Mouse (Mus musculus) brain, embryonic 18.5 days (tissue): ENCODE results near the gene Sparcl1.

Source experiments
- DNase-seq: peaks from one replicate; pipeline ENCODE4 v3.0.0-alpha.2; 2012; ENCODE audit warnings: low read depth, low spot score

Sparcl1 gene

DNA sequence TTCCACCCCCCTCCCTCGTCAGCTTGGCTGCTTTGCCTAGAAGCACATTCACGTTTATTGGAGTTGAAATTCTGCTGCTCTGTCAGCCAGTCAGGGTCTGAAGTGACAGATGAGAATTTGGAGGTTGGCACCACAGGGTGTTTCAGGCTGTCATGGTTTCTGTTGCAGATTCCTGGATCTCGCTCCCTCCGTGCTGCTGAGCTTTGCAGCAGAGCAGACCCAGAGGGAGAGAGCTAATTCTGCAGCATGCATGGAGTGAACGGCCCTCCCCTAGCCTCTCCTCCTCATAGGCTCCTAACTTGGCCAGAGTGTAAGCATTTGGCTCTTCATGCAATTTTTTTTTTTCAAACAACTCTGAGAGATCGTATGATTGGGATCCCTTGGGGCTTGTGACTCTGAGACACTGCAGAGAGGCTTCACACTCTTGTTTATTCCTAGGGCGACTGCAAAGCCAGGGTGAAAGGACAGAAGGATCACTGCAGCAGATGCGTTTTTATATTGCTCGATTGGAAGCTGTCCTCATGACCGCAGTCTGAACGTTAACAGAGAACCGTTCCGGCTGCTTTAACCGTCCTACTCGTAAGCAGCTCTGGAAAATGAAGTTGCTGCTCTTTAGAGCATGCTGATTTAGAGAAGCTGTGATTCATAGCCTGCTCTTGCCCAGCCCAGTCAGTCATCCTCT lies at the start of gene Sparcl1:
Gene Sparcl1 (minus strand): TSS at position 243 of the 682 bp plus-strand sequence.
- DNase-seq, result peak; percentile 62

GRCm38 (mm10) chr5:104161390-104161789 lies 47.9 kb upstream of the Sparcl1 start:
- DNase-seq, result no peak

DNA sequence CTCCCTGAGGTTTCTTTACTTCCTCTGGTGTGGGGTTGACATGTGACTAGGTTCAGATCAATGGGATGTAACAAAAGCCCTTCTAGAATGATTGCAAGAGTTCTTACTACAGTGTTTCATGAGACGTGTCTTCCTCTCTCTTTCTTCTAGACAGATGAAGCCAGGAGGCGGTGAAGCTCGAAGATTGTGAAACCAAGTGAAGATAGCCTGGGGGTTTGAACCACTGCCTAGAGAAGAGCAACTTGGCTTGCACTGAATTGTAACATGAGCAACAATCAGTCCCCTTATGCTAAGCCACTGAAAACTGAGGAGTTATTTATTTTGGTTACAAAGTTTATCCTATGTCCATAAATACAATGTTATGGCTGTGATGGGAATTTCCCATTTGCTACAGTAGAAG lies 47.0 kb upstream of the Sparcl1 start:
- no peak for DNase-seq

GRCm38 (mm10) chr5:104158332-104159052 lies 45.0 kb upstream of the Sparcl1 start:
- no peak for DNase-seq

GRCm38 (mm10) chr5:104157701-104158100 lies 44.2 kb upstream of the Sparcl1 start:
- DNase-seq, result no peak

GRCm38 (mm10) chr5:104150196-104150595 lies 36.7 kb upstream of the Sparcl1 start:
- DNase-seq, result no peak

GRCm38 (mm10) chr5:104149349-104149748 lies 35.8 kb upstream of the Sparcl1 start:
- no peak for DNase-seq

- DNase-seq, result no peak
These were observed 30.5 kb upstream of the Sparcl1 start for GRCm38 (mm10) chr5:104144057-104144456.

DNA sequence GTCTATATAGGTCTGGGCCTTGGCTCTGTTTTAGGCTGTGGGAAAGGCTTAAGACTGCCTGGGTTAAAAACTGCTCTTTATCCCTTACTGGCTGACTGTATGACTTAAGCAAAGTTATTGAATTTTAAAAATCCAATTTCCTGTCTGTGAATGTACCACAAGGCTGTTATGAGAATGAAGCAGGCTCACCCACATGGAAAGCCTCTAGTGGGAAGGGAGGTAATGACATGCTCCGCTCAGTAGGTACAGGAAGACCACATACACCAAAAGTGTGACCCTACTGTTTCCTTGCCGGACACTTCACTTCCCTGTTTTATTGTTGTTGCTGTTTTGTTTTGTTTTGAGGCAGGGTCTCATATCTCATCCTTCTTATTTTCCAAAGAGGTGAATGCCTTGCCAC lies 27.5 kb upstream of the Sparcl1 start:
- no peak for DNase-seq

DNA sequence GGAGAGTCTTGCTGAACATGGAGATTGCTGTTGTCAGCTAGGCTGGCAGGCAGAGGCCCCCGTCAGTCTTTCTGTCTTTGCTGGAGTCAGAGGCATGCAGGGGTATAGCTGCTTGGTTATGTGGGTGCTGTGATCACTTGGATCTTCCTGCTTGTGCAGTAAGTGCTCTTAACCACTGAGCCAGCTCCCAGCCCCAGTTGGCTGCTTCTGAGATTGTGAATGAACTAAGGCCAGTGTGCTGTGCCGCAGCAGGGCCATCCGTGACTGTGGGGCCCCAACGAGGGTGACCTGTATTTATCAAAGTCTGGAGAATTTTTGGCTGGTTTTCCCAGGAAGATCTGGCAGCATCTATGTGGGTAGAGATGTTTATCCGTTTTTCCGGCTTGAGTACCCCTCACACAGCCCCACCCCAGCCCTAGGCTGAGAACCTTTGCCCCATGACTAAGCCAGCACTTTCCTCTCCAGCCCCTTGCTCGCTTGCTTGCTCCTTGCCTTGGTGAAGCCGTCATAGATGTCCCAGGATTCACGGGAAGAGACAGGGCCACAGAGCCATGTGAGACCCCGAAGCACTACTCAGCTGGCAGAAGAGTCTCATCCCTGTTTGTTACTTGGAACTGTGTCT lies 24.5 kb upstream of the Sparcl1 start:
- no peak for DNase-seq

DNA sequence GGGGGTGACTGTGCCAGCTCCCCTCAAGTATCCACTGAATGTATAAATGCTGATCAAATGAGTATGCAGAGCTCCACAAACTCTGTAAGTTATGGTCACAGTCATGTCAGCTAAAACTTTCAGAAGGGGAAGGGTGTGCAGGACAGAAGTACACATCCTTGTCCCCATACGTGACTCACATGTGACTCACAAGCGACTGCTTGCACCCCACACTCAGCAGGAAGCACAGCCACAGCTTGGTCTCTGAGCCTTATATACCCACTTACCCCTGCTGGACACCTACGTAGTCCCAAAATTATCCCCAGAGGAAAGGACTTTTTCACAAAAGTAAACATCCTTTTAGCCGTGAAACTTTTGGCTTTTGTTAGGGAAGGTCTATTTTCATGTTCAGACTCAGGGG lies 20.2 kb upstream of the Sparcl1 start:
- no peak for DNase-seq

- no peak for DNase-seq
These were observed 18.0 kb upstream of the Sparcl1 start for GRCm38 (mm10) chr5:104131544-104131943.

- no peak for DNase-seq
These were observed 17.4 kb upstream of the Sparcl1 start for GRCm38 (mm10) chr5:104130891-104131290.

DNA sequence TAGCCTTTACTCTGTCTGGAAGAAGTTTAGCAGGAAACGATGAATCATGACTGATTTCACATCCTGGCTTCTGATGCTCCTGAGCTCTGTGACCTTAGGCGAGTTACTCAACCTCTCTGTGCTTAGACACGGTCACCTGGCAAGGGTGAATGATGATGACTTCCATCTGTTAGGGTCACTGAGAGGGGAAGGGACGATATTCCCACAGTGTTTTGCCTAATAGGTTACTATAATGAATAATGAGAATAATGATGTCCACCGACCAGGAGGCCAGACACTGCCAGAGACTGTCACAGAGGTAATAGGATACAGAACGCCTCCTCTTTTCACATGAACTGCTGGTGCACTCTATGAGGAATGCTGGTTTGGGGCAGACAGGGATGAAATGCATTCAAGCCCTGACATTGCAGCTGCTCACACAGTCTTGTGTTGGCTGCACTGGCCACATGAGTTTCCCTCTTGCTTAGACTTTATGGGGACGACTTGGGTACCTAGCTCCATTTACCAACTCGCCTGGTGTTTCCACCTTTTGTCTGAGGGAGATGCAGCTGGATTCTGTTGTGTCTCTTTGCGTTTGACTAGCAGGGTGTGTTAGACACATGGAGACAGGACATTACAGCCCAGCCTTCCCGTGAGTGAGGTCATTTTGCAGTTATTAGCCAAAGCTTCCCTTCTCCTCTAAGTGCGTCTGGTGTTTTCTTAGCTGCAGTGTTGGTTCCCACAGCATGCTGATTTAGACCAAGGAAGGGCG lies 14.9 kb upstream of the Sparcl1 start:
- DNase-seq, result no peak

GRCm38 (mm10) chr5:104127351-104127750 lies 13.8 kb upstream of the Sparcl1 start:
- no peak for DNase-seq

DNA sequence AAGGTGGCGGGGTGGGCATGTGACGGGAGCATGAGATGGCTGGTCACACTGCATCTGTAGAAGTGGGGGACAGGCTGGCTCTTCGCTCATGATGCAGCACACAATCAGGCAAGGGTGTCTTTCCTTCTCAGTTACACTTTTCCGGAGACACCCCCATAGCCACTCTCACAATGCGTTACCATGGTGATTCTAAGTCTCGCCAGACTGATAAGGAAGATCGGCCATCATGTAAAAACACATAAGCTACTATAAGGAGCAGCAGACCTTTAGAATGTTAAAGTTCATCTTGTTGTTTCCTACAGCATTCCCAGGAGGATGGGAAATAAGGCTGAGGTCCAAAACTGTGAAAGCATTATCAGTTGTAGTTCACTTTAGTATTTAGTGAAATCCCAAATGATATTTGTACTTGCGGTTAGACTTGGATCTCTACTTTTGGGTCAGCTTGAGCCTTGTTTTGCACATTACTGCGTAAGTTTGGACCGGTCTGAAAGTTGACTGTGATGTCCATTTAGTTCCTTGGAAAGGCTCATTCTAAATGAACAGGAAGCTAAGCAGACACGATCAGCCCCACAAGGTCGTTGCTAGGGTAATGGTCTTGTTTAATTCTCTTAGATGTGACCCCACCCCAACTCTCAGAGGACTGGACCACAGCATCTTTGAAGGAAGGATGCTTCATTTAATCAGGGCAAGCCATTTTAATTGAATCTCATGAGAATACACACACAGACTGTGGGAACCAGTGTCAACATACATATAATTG lies 13.2 kb upstream of the Sparcl1 start:
- no peak for DNase-seq

DNA sequence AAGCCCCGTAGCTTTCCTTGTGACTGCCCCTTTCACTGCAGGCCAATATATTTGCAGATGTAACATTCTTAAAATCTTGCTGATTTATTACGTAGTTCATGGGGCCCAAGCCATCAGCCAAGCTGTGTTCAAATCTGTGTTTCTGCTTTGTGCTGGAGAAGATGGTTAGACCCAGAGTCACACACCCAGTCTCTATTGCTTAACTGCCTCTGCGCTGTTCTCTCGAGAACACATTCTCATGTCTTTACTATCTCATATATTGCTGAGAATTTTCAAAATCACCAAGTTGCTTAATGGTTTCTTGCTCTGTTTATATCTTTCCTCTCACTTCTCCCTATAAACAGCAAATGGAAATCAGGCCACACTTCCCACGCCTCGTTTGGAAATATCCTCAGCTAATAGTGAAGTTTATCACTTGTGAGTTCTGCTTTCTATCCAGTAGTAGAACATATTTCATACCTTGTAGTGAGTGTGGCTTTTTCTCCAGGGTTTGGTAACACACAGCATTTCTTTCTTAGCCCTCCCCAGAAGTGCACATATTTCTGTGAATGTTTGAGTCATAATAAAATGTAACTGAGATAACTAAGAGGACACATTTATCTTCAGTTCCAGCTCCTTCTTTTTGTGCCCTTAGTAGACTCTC lies 10.6 kb upstream of the Sparcl1 start:
- DNase-seq, result no peak

GRCm38 (mm10) chr5:104115890-104116289 lies 2.4 kb upstream of the Sparcl1 start:
- no peak for DNase-seq

DNA sequence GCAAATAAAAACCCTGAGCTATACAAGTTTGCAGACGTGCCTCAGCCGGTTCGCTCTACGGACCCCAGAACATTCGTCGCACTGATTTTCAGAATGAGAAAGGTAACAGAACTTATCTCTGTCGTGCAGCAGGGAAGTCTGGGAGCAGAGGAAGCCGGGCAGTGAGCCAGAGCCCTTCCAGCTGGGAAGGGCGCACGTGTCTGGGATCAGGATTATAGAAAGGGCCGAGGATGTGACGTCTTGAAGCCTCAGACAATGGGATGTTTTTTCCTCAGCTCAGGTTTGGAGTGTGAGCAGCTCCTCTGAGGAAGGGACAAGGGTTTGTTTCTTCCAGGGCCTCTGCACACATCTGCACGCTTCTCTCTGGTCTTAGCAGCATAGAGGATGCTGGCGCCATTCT lies 1.6 kb upstream of the Sparcl1 start:
- no peak for DNase-seq

DNA sequence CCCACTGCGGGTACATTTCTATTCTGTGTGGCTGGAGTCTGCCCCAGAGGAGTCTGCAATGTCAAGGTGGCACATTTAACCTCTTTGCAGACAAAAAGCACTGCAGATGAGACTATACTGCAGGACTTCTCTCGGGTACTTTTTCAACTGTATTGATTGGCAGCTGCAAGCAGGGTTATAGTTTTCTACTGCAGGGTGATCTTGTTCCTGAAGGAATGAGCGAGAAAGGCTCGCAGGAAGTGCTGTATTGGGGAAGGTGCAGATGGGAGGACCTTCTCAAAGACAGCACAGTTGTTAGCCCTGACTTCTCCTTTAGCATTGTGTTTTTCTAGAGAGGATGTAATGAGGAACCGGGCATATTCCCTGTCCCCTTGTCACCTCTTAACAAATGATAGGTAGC lies 1.0 kb downstream of the Sparcl1 start:
- DNase-seq, result no peak

- no peak for DNase-seq
These were observed 1.5 kb downstream of the Sparcl1 start for GRCm38 (mm10) chr5:104112016-104112415.
